Mouse (Mus musculus) liver, embryonic 14.5 days (tissue): ENCODE data around the gene Gab1.

Source experiments
- CTCF ChIP-seq: IDR thresholded peaks from 2 replicates; pipeline ENCODE4 v1.5.1; 2016; ENCODE audit warnings: antibody characterized with exemption, low read depth, control low read depth
- EP300 ChIP-seq: IDR thresholded peaks from 2 replicates; pipeline ENCODE4 v1.6.1; 2016; ENCODE audit warnings: antibody characterized with exemption, low read depth

DNA sequence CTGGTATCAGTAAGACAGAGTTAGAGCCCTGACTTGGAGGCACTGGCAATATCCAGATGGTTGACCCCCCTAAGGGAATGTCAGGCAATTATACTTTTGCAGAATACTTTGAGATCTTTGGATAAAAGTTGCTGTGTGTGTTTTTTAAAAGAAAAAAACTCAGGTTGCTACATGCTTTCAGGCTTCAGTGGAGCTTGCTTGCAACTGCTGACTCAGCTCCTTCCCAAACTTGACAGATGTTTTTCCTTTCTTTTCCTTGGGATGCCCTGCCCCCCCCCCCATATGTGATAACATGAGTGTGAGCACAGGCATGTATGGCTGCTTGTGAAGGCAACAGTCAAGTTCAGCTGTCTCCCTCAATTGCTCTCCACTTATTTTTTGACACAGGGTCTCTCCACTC is 48.5 kb upstream of the Gab1 start:
- TF ChIP-seq CTCF (no peak), EP300 (no peak)
